Comparison of ENCODE assay signal across 11 mouse cellular contexts in the genomic region with DNA sequence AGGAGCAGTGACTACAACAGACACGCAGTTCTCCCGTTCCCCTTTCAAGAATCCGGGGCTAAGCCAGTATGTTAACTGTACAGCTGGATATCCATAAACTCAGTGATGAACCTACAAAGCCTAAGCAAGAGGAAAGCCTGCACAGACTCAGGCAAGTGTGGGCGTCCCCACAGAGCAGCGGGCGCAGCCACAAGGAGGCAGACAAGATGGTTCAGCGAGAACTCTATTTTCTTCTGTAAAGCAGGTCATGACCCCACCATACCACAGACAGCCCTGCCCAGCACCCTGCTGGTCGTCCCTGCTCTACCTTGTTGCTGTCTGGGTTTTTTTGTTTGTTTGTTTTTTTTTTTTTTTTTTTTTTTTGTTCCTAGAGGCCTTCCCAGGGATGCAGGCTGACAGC.
"Had no signal": no experiment of that assay in that cellular context is flagged by ENCODE, and none has a peak within 500 bp of the region (broad histone marks: within the 10 kb centered on the region; RNA-seq: fewer than 3 reads in every experiment).

No protein-coding gene starts in this region.

- DNase-seq: kidney, adult 11 months; kidney, adult 9 months; kidney, postnatal 36 days; lung, embryonic 14.5 days; lung, postnatal 10 days; lung, postnatal 4 days; right cerebral cortex, postnatal 4 days; spleen, adult 18-20 months; thymus, adult 2 months; thymus, postnatal 25 days had no signal

- ATAC-seq: liver, embryonic 12.5 days had no signal
